Mouse (Mus musculus) lung, postnatal 0 days (tissue): ENCODE results near the gene Zdhhc3.

Experiments used
- CTCF ChIP-seq: IDR thresholded peaks from 2 replicates; pipeline ENCODE4 v1.5.1; 2016; ENCODE audit warnings: antibody characterized with exemption, mild to moderate bottlenecking
- EP300 ChIP-seq: IDR thresholded peaks from 2 replicates; pipeline ENCODE4 v1.6.1; 2016; ENCODE audit warnings: antibody characterized with exemption, mild to moderate bottlenecking, control low read depth

GRCm38 (mm10) chr9:123021636-123022379 lies 91.2 kb downstream of the Zdhhc3 start:
- TF ChIP-seq EP300 (no peak), CTCF (peak; percentile 25)
